Mouse (Mus musculus): ENCODE measurements around the gene Gtf2f2.

Gene Gtf2f2

GRCm38 (mm10) chr14:76010102-76011061, at the start of gene Gtf2f2:
Gene Gtf2f2, minus strand, starts transcription at chr14:76010865.
- peak; percentile 98 for DNase-seq (ENCODE audit: low read depth, low spot score)

- DNase-seq (ENCODE audit: low read depth, low spot score), result no peak
Observed at GRCm38 (mm10) chr14:76059441-76059840, 48.8 kb upstream of the Gtf2f2 start.

DNA sequence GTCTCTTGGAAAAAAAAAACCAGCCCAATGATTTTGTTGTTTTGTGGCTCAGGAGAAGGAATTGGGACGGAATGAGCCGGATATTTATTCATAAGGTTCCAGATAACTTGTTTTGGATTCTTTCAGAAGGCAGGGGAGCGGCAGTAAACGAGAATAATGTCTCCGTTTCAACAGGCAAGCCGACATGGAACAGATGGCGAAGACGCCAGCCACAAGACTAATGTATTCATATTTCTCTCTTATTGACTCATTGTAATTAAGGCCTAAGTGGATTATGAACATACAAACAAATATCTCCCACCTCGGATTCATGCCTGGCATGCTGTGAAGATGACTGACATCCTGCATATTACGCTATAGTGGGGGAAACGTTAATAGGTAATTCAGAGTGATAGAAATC, 43.1 kb upstream of the Gtf2f2 start:
- no peak for DNase-seq (ENCODE audit: low read depth, low spot score)

GRCm38 (mm10) chr14:76051966-76052365, 41.3 kb upstream of the Gtf2f2 start:
- no peak for DNase-seq (ENCODE audit: low read depth, low spot score)

GRCm38 (mm10) chr14:76045767-76046166, 35.1 kb upstream of the Gtf2f2 start:
- DNase-seq (ENCODE audit: low read depth, low spot score), result no peak

DNA sequence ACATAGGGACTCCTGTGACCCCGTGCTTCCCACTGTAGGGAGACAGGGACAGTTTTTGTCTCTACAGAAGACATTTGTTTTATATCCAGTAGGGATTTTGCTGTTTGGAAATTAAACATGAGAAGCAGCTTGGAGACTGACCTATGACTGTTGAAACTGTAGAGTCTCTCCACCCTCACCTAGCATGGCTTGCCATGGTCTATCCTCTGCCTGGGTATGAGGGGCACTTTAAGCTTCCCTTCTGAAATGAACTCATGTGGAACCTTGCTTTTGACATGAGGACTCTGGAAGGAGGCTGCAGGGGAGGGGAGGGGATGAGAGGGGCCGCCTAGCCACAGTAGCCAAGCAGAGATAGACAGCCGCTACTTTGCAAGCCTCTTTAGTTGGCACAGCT, 33.5 kb upstream of the Gtf2f2 start:
- DNase-seq (ENCODE audit: low read depth, low spot score), result no peak

DNA sequence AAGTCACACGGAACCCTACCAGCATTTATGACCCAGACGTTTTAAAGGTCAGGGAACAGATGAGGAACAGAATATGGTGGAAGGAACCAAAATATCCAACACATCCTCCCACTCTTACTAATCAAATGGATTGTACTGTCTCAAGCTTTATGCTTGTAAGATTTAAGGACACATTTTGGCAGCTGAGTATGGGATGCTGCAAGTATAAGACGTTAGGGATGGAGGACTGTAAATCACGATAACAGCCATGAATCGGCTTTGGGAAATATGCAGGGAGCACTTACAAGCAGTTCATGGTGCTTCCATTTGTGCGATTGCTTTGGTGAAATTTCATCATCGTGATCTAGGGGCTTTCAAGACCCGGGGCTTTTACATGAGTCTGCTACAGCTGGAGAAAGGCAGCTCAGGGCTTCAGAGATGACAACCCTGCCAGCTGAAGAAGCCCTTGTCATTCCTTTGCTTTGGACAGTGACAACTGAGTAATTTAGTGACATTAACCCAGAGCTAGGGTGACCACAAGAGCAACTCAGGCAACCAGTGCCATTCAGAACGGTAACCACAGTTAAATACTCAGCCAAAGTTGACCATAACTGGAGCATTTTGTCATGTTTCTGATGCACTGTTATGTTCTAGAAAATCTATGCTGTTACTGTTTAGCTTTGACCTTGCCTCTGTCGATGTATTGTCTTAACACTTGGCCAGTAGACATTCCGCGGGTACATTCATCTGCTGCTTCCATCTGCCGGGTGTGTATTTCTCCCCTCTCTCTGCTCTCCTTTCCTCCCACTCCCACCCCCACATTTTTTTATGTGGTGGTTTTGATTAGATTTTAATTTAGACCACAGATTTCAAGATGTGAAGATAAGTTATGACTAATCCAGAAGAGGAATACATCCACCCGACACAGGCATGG, 32.8 kb upstream of the Gtf2f2 start:
- no peak for DNase-seq (ENCODE audit: low read depth, low spot score)

GRCm38 (mm10) chr14:76033221-76033637, 22.6 kb upstream of the Gtf2f2 start:
- no peak for DNase-seq (ENCODE audit: low read depth, low spot score)

GRCm38 (mm10) chr14:76032671-76033136, 22.0 kb upstream of the Gtf2f2 start:
- DNase-seq (ENCODE audit: low read depth, low spot score), result no peak

DNA sequence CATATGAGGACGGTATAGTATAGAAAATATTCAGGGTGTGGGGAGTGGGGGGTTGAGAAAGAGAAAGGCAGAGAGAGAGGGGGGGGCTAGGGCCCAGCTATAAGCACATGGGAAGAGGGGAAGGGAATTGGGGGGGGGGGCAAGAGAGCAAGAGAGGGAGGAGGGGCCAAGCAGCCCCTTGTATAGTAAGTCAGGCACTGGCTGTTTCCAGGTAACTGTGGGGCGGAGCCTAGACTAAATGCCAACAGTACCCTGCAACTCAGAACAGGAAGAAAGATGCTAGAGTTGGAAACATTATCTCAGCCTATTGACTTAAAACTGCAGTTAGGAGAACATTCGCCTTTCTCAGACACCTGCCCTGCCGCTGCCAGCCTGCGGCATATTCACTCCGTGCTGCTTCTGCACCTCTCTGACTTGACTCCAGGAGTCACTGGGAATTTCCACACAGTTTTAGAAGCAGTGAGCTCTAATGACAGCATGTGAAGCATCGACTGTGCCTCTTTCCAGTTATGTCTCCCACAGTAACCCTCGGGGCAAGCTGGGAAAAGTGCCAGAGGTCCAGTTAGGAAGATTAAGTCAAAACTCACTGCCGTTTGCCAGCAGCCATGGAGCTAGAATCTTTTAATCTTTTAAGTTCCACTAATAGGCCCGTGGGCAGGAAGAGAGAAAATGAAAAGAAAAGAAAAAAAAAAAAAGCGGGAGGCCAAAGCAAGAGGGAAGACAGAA, 20.6 kb upstream of the Gtf2f2 start:
- DNase-seq (ENCODE audit: low read depth, low spot score), result no peak

- DNase-seq (ENCODE audit: low read depth, low spot score), result peak; percentile 18
Observed at GRCm38 (mm10) chr14:76024641-76025040, 14.0 kb upstream of the Gtf2f2 start.

DNA sequence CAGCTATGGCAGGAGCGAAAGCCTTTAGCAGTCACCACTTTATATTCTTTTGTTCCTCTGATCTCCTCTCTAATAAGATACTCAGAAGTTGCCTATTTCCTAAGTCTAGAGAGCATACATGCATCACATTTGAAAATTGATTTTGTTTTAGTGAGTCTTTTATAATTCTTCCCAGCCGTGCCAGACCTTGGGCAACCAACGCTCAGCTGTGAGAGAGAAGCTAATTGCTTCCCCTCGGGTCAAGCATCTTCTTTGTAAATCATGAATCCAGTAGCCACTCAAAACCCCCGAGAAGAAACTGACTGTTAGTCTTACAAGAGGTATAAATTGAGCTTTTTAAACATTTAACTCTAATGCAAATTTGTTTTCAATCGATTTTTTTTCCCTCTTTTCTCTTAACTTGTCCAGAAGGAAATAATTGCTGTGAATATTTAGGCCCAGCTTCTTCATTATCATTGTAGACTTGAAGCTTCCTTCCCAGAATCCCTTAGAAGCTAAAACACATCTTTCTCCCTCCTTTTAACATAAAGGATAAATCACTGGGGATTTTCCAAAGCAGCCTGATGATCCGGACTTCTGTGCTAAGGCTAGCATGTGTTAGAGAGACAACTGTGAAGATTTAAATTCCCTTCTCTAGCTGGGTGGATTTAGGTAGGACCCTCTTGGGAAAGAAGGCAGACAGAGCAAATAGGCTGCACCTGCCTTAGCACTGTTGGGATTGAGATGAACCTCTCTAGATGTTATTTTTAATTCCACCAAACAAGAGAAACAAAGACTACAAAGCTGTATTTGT, 10.5 kb upstream of the Gtf2f2 start:
- DNase-seq (ENCODE audit: low read depth, low spot score), result no peak

- DNase-seq (ENCODE audit: low read depth, low spot score), result no peak
Observed at GRCm38 (mm10) chr14:76020259-76020785, 9.7 kb upstream of the Gtf2f2 start.

DNA sequence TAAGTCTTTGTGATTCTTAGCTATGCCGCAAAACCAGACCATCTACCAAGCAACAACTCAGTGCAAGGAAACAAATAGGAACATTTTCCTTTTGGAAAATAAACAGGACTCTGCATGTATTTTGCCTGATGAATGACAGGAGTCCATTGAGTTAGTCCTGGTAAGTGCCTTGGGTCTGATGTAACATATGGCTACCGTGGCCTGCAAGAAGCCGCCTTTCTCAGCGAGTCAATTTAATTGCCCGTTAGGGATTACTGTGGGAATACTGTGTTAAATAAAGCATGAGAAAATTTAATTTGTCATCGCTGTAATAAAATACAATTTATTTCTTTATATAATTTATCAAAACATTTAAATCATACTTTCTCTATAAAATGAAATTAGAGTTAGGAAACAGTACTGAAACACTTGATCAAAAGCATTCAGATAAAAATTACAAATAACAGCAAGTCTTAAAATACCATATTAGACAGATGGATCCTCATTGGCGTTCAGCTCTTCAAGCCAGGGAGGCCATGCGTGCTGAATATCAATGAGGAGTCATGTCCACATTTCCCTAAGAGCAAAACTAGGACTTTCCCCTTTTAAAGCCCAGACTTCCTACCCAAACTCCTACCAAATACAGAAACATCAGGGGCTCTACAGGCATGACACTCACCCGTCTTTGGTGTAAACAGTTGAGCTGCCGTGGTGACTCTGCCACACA, 7.3 kb upstream of the Gtf2f2 start:
- DNase-seq (ENCODE audit: low read depth, low spot score), result no peak

- no peak for DNase-seq (ENCODE audit: low read depth, low spot score)
Observed at GRCm38 (mm10) chr14:76014331-76014730, 3.7 kb upstream of the Gtf2f2 start.

DNA sequence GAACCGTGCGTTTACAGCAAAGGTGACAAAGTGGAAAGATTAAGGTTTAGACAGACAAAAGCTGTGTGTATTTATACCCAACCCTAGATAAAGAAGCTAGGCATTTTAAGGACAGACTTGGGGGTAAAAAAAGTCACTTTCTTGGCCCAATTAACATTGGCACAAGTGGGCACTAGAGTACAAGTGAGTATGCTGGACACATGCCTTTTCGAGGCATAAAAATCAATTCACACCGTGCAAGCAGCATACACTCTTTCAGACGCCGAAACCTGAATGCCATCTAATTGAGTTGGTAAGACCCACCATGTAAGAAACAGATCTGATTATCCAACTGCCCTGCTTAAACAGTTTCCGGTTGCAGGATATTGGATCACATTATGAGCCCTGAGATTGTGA, 395 bp upstream of the Gtf2f2 start:
- no peak for DNase-seq (ENCODE audit: low read depth, low spot score)

DNA sequence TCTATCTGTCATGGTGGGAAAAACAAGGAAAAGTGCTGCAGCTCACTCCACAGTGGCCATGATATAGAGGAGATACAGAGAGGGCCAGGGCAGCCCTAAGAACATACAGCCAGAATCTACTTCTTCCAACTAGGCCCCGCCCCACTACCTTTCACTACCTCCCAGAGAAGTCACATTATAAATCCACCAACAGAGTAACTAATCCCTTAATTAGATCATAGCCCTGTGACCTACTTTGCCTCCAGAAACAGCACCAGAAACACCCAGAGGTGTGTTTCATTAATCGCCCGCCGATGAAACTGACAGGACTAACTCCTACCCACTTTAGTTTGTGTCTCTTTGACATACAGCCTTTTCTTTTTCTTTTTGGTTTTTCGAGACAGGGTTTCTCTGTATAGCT, 1.5 kb downstream of the Gtf2f2 start:
- no peak for DNase-seq (ENCODE audit: low read depth, low spot score)

- no peak for DNase-seq (ENCODE audit: low read depth, low spot score)
Observed at GRCm38 (mm10) chr14:76008174-76008573, 2.5 kb downstream of the Gtf2f2 start.

- DNase-seq (ENCODE audit: low read depth, low spot score), result no peak
Observed at GRCm38 (mm10) chr14:76005011-76005410, 5.7 kb downstream of the Gtf2f2 start.

- DNase-seq (ENCODE audit: low read depth, low spot score), result no peak
Observed at GRCm38 (mm10) chr14:76001781-76002180, 8.9 kb downstream of the Gtf2f2 start.

All from ES-CJ7 (cell line).